ENCODE assay signal across 8 mouse cellular contexts in genomic region chr5:47985198-47985631, GRCm38 (mm10). TPM values are rescaled to one million over a fixed set of nuclear protein-coding genes. Genes with fewer than 3 reads are reported as not detected.
DNase-seq lines count a peak whose midpoint lies in the region; ATAC-seq and TF ChIP-seq lines count a peak whose summit lies in the region.

No protein-coding gene starts in this region.

- H3K9ac ChIP-seq in limb, embryonic 11.5 days (ENCODE audit: low read length), result peak overlapping the region; percentile 32; the same call in 1 of the 2 replicates
- H3K9ac ChIP-seq in midbrain, postnatal 0 days (replicated peaks; ENCODE audit: low read length, poor library complexity, severe bottlenecking), result peak overlapping the region; percentile 64

- peak; percentile 19 to 33 for DNase-seq in lung, adult 18-20 months
- no peak for DNase-seq in lung, postnatal 25 days (ENCODE audit: low spot score)
- DNase-seq in embryonic facial prominence, embryonic 10.5 days (ENCODE audit: low spot score), result peak; percentile 63
- no peak for DNase-seq in hindbrain, embryonic 10.5 days (ENCODE audit: low spot score)
- DNase-seq in limb, embryonic 11.5 days (ENCODE audit: low spot score), result peak; percentile 61
- peak; percentile 19 for DNase-seq in midbrain, postnatal 0 days (ENCODE audit: low spot score)
- no peak for DNase-seq in gastrocnemius, postnatal 25 days
- DNase-seq in thymus, postnatal 10 days (ENCODE audit: low spot score in 2 of 2), result no peak

- peaks cover 56% of the 10 kb centered on the region for H3K4me1 ChIP-seq in embryonic facial prominence, embryonic 10.5 days
- peaks cover 59% of the 10 kb centered on the region for H3K4me1 ChIP-seq in hindbrain, embryonic 10.5 days (replicated peaks)
- H3K4me1 ChIP-seq in limb, embryonic 11.5 days (ENCODE audit: control insufficient read depth, insufficient read depth, low read length), result peaks cover 13% of the 10 kb centered on the region
- no peaks in the 10 kb centered on the region for H3K4me1 ChIP-seq in midbrain, postnatal 0 days (ENCODE audit: insufficient read depth, low read length)

- no peaks in the 10 kb centered on the region for H3K9me3 ChIP-seq in embryonic facial prominence, embryonic 10.5 days
- no peaks in the 10 kb centered on the region for H3K9me3 ChIP-seq in hindbrain, embryonic 10.5 days
- H3K9me3 ChIP-seq in limb, embryonic 11.5 days (ENCODE audit: control insufficient read depth, low read length), result no peaks in the 10 kb centered on the region
- H3K9me3 ChIP-seq in midbrain, postnatal 0 days (ENCODE audit: low read length), result no peaks in the 10 kb centered on the region

- peaks cover 4% of the 10 kb centered on the region; the same call in 1 of the 2 replicates for H3K36me3 ChIP-seq in embryonic facial prominence, embryonic 10.5 days (replicated peaks)
- H3K36me3 ChIP-seq in hindbrain, embryonic 10.5 days, result no peaks in the 10 kb centered on the region
- no peaks in the 10 kb centered on the region for H3K36me3 ChIP-seq in limb, embryonic 11.5 days (ENCODE audit: control insufficient read depth, insufficient read depth, low read length)
- H3K36me3 ChIP-seq in midbrain, postnatal 0 days (ENCODE audit: insufficient read depth, low read length), result no peaks in the 10 kb centered on the region

- H3K4me2 ChIP-seq in limb, embryonic 11.5 days (ENCODE audit: low read depth, severe bottlenecking), result peak overlapping the region; percentile 94
- peak overlapping the region; percentile 93 for H3K4me2 ChIP-seq in midbrain, postnatal 0 days (ENCODE audit: low read depth, low read length, poor library complexity, severe bottlenecking)

- peak overlapping the region; percentile 90 for H3K27ac ChIP-seq in embryonic facial prominence, embryonic 10.5 days (replicated peaks)
- H3K27ac ChIP-seq in hindbrain, embryonic 10.5 days, result peak overlapping the region; percentile 93
- no peak overlapping the region for H3K27ac ChIP-seq in limb, embryonic 11.5 days (replicated peaks; ENCODE audit: low read depth, low read length)
- H3K27ac ChIP-seq in midbrain, postnatal 0 days (ENCODE audit: low read depth, low read length), result no peak overlapping the region

- no peak for TF ChIP-seq CTCF in midbrain, postnatal 0 days (IDR thresholded peaks at IDR 0.05)

- H3K4me3 ChIP-seq in embryonic facial prominence, embryonic 10.5 days, result peak overlapping the region; percentile 79
- H3K4me3 ChIP-seq in hindbrain, embryonic 10.5 days, result peak overlapping the region; percentile 83
- peak overlapping the region; percentile 59 for H3K4me3 ChIP-seq in limb, embryonic 11.5 days (ENCODE audit: low read depth, low read length)
- H3K4me3 ChIP-seq in midbrain, postnatal 0 days (ENCODE audit: low read depth, low read length), result peak overlapping the region; percentile 75

- 0 out of 2 replicates have a peak, but pooled peaks have one; percentile 8 for ATAC-seq in limb, embryonic 11.5 days (ENCODE audit: insufficient number of reproducible peaks, low FRiP score, low TSS enrichment, low read depth)
- peak; percentile 32; the same call in 1 of the 2 replicates for ATAC-seq in midbrain, postnatal 0 days (ENCODE audit: low FRiP score)

- WGBS in embryonic facial prominence, embryonic 10.5 days, result under 1% methylated on average over 13 of the region's 13 CpGs
- WGBS in hindbrain, embryonic 10.5 days, result under 1% methylated on average over 13 of the region's 13 CpGs
- under 1% methylated on average over 13 of the region's 13 CpGs for WGBS in limb, embryonic 11.5 days
- 1% methylated on average over 13 of the region's 13 CpGs for WGBS in midbrain, postnatal 0 days

- H3K27me3 ChIP-seq in embryonic facial prominence, embryonic 10.5 days (replicated peaks; ENCODE audit: low read depth, poor library complexity, severe bottlenecking), result peaks cover 25% of the 10 kb centered on the region
- peaks cover 24% of the 10 kb centered on the region; the same call in 1 of the 2 replicates for H3K27me3 ChIP-seq in hindbrain, embryonic 10.5 days (ENCODE audit: insufficient read depth, poor library complexity, severe bottlenecking)
- H3K27me3 ChIP-seq in limb, embryonic 11.5 days (ENCODE audit: control insufficient read depth, insufficient read depth, low read length), result peaks cover 10% of the 10 kb centered on the region; the same call in 1 of the 2 replicates
- no peaks in the 10 kb centered on the region for H3K27me3 ChIP-seq in midbrain, postnatal 0 days (ENCODE audit: insufficient read depth, low read length)

RNA-seq across cellular contexts. Expression of gene Slit2, which starts 2.3 kb away (rescaled TPM):
- polyA plus RNA-seq in embryonic facial prominence, embryonic 10.5 days (2016; fragmentation: Nextera tagmentation; extraction: Ambion mirVana), result 24.2 and 27.0 TPM in 2 replicates
- 43.1 and 55.8 TPM in 2 replicates for polyA plus RNA-seq in hindbrain, embryonic 10.5 days (2016; fragmentation: Nextera tagmentation; extraction: Ambion mirVana)
- 12.8 and 16.4 TPM in 2 replicates for polyA plus RNA-seq in limb, embryonic 11.5 days (2014; fragmentation: Nextera tagmentation; extraction: Ambion mirVana)
- total RNA-seq in midbrain, postnatal 0 days (2014; rRNA removed), result 35.7 and 44.7 TPM in 2 replicates
- polyA plus RNA-seq in midbrain, postnatal 0 days (2015; fragmentation: Nextera tagmentation; extraction: Ambion mirVana), result 8.0 and 11.3 TPM in 2 replicates
- 1 to 10 TPM in 1 of 2 experiments, under 1 TPM in 1; 0.54 to 1.1 TPM for total RNA-seq in gastrocnemius, postnatal 25 days (2021)

Comparison
In these comparisons a context has a peak if more than half of its experiments do, and no peak if none do; other contexts are left out.
1. DNase-seq: peak in lung, adult 18-20 months (2 of 2), embryonic facial prominence, embryonic 10.5 days (single experiment), limb, embryonic 11.5 days (single experiment) and midbrain, postnatal 0 days (single experiment); none in lung, postnatal 25 days (single experiment), hindbrain, embryonic 10.5 days (single experiment), gastrocnemius, postnatal 25 days (single experiment) and thymus, postnatal 10 days (0 of 2).
2. H3K27ac ChIP-seq: peak in embryonic facial prominence, embryonic 10.5 days (single experiment) and hindbrain, embryonic 10.5 days (single experiment); none in limb, embryonic 11.5 days (single experiment) and midbrain, postnatal 0 days (single experiment).
3. Peak in every context shown above with its lines, with median percentiles within 50 percentile points of each other: H3K4me3 ChIP-seq.